Mouse (Mus musculus) mature B cell (primary cell): ENCODE measurements around the gene Ryk.

Source experiments
- in situ Hi-C: fragments of 300-500 bp; cut with MboI; formaldehyde crosslinking; loops from 2 replicates; pipeline ENCODE4 v1.14.3; 2019

The Ryk gene

DNA sequence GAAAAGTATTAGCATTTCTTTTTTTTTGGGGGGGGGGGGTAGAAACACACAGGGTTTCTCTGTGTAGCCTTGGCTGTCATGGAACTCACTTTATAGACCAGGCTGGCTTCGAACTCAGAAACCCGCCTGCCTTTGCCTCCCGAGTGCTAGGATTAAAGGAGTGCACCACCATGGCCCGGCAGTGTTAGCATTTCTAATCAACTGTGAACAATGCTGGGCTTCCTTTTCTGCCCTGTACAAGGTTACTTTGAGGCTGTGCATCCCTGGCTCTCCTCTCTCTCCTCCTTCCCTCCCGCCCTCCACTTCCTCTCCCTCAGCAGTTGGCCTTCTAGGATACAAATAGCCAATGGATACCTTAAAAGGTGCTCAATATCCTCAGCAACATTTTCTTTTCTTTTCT, 114.0 kb downstream of the Ryk start:
- in situ Hi-C loops = no loop called here

DNA sequence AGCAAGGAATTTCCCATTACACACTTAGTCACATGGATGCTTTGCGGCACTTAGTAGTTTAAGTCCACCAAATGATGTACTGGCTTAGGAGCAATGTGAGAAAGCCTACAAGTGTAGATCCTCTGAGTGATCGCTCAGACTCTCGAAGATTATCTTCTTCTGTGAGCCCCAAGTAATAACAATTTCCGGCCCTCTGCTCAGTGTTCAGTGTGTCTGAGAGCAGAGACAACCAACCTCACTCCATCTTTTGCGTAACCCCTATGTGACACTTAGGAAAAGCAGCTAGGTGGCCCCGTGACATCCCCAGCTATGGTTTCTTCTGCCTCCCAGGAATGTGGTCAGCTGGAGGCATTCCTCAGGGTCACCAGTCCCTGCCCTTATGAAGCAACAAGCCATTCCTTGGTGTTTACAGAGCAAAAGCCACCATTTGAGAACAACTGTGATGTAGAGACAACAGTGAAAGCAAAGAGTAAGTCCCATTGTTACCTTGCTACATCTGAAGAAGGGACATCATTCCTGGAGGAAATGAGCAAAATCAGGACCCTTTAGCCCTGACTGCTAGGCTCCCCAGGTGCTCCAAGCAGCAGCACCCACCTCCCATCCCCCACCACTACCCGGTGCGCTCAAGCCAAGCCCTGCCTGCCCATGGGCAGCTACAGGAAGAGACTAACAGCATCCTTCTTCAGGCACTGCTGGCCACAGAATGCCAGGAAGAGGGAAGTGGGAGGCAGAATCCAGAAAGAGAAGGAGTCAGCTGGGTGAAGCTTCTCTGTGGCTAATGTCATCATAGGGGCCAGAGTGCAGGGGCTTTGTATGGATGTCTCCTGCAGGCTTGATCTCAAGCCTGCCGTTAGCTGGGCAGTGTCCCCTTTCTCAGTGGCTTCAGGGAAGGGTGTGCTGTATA, 116.6 kb downstream of the Ryk start:
- in situ Hi-C loops = no loop called here

GRCm38 (mm10) chr9:102955866-102956265, 121.1 kb downstream of the Ryk start:
- in situ Hi-C loops = no loop called here
